Mouse (Mus musculus) lung, adult 2 months (tissue): ENCODE measurements around the gene Ppp1r10. TPM values are rescaled to one million over a fixed set of nuclear protein-coding genes. Genes with fewer than 3 reads are reported as not detected.

Experiments
- DNase-seq: peaks from one replicate; pipeline ENCODE4 v3.0.0; 2022
- H3K4me1 ChIP-seq: fragments of 200-500 bp; 2 replicates; pipeline ENCODE4 v1.6.1; 2011; ENCODE audit warnings: low read length; ENCODE audit not compliant: control insufficient read depth, insufficient read depth
- H3K4me3 ChIP-seq: fragments of 200-500 bp; replicated peaks from 2 replicates; pipeline ENCODE3; 2011; ENCODE audit warnings: low read depth, mild to moderate bottlenecking, control low read depth, low read length; ENCODE audit errors: extremely low read depth
- CTCF ChIP-seq: fragments of 200-500 bp; IDR thresholded peaks from 2 replicates; pipeline ENCODE4 v1.5.1; 2011; ENCODE audit warnings: mild to moderate bottlenecking, low read length, control low read depth; ENCODE audit not compliant: insufficient read depth
- POLR2A ChIP-seq: fragments of 200-500 bp; IDR thresholded peaks from 2 replicates; pipeline ENCODE4 v1.6.1; 2011; ENCODE audit warnings: low read depth, mild to moderate bottlenecking, control low read depth, low read length, borderline replicate concordance; ENCODE audit errors: extremely low read depth
- WGBS: fragments of 180-500 bp; shearing (Covaris S2); methylation state at CpG from one replicate; pipeline ENCODE4 v1.1.7; 2018; 5-methylcytosine and 5-hydroxymethylcytosine counted together
- polyA plus RNA-seq: library from polyadenylated mRNA; depleted of rRNA; stranded (reverse); fragments of >200 nt; gene quantifications from 2 replicates; pipeline ENCODE4 v1.2.3, GENCODE M21; 2012

Gene Ppp1r10
- polyA plus RNA-seq, 1 experiment, result 28.6 TPM

GRCm38 (mm10) chr17:35900636-35901035, 15.6 kb upstream of the Ppp1r10 start:
- 78% methylated on average over 3 of the region's 3 CpGs for WGBS
- peaks cover 11% of the 10 kb centered on the region; the same call in 1 of the 2 replicates for H3K4me1 ChIP-seq
- TF ChIP-seq CTCF (no peak), POLR2A (no peak)
- no peak for DNase-seq
- no peak overlapping the region for H3K4me3 ChIP-seq

- TF ChIP-seq CTCF (no peak), POLR2A (no peak)
- WGBS, result 63% methylated on average over 9 of the region's 9 CpGs
- H3K4me1 ChIP-seq, result peaks cover 5% of the 10 kb centered on the region; the same call in 1 of the 2 replicates
- H3K4me3 ChIP-seq, result no peak overlapping the region
- peak; percentile 80 for DNase-seq
Observed at GRCm38 (mm10) chr17:35903343-35903991, 12.8 kb upstream of the Ppp1r10 start.

- Histone ChIP-seq H3K4me3 (no peak overlapping the region), H3K4me1 (peaks cover 5% of the 10 kb centered on the region; the same call in 1 of the 2 replicates)
- WGBS, result 30% methylated on average over 4 of the region's 4 CpGs
- no peak for DNase-seq
- no peak for TF ChIP-seq CTCF
- no peak for TF ChIP-seq POLR2A
Observed at GRCm38 (mm10) chr17:35903992-35904355, 12.3 kb upstream of the Ppp1r10 start.

- DNase-seq, result no peak
- no peak for TF ChIP-seq POLR2A
- Histone ChIP-seq H3K4me3 (no peak overlapping the region), H3K4me1 (peaks cover 13% of the 10 kb centered on the region)
- WGBS, result 93% methylated on average over 1 of the region's 1 CpGs
Observed at GRCm38 (mm10) chr17:35905587-35905986, 10.6 kb upstream of the Ppp1r10 start.

- DNase-seq, result no peak
- Histone ChIP-seq H3K4me3 (no peak overlapping the region), H3K4me1 (peaks cover 13% of the 10 kb centered on the region)
- TF ChIP-seq POLR2A (no peak), CTCF (no peak)
- WGBS, result 49% methylated on average over 2 of the region's 2 CpGs
Observed at GRCm38 (mm10) chr17:35907609-35908008, 8.6 kb upstream of the Ppp1r10 start.

- WGBS, result 15% methylated on average over 20 of the region's 20 CpGs
- no peak for DNase-seq
- TF ChIP-seq CTCF, result no peak
- no peak for TF ChIP-seq POLR2A
- peaks cover 8% of the 10 kb centered on the region for H3K4me1 ChIP-seq
- peak overlapping the region; percentile 92 for H3K4me3 ChIP-seq
Observed at GRCm38 (mm10) chr17:35909186-35909918, 6.9 kb upstream of the Ppp1r10 start.

- 1% methylated on average over 25 of the region's 25 CpGs for WGBS
Observed at GRCm38 (mm10) chr17:35909919-35910369, 6.3 kb upstream of the Ppp1r10 start, which contains the start of gene Atat1. Atat1 (minus strand) TSS chr17:35910075.

GRCm38 (mm10) chr17:35914975-35915374, 1.3 kb upstream of the Ppp1r10 start:
- TF ChIP-seq CTCF (no peak), POLR2A (no peak)
- WGBS, result 76% methylated on average over 6 of the region's 6 CpGs
- H3K4me3 ChIP-seq, result no peak overlapping the region

More at GRCm38 (mm10) chr17:35909919-35910369, 6.3 kb upstream of the Ppp1r10 start, which contains the start of gene Atat1:
- Histone ChIP-seq H3K4me1 (peaks cover 8% of the 10 kb centered on the region), H3K4me3 (peak within 1 kb of the TSS; percentile 92)
- peak; percentile 95 for DNase-seq
- TF ChIP-seq CTCF (no peak), POLR2A (peak; percentile 74; the same call in 1 of the 2 replicates)

GRCm38 (mm10) chr17:35915538-35916296, 517 bp upstream of the Ppp1r10 start:
- under 1% methylated on average over 28 of the region's 28 CpGs for WGBS
- H3K4me1 ChIP-seq, result peaks cover 16% of the 10 kb centered on the region
- peak overlapping the region; percentile 78 for H3K4me3 ChIP-seq
- no peak for DNase-seq
- TF ChIP-seq CTCF (no peak), POLR2A (no peak)

More at GRCm38 (mm10) chr17:35914975-35915374, 1.3 kb upstream of the Ppp1r10 start:
- no peak for DNase-seq
- H3K4me1 ChIP-seq, result peaks cover 13% of the 10 kb centered on the region
